Mouse (Mus musculus) embryonic facial prominence, embryonic 14.5 days (tissue): ENCODE results near the gene Pex1. TPM values are rescaled to one million over a fixed set of nuclear protein-coding genes. Genes with fewer than 3 reads are reported as not detected.
A peak's percentile ranks its signal among the peaks of the same experiment; 100 is the strongest.
"Not testable (repeated sequence)": the region's sequence is repeated elsewhere in the genome, so short reads cannot be mapped to it uniquely, and the experiment has no call there.

ENCODE experiments used
- ATAC-seq: fragments of 200-750 bp; cut with Nextera tagmentation; 2 replicates; pipeline ENCODE4 v1.8.0; 2017; ENCODE audit warnings: low read depth, moderate number of reproducible peaks, moderate TSS enrichment
- DNase-seq: peaks from one replicate; pipeline ENCODE4 v3.0.0-alpha.2; 2015; ENCODE audit warnings: low spot score
- H3K27ac ChIP-seq: fragments of 300-500 bp; sonication (generic); replicated peaks from 2 replicates; pipeline ENCODE4 v1.5.1; 2014; ENCODE audit warnings: low read depth, mild to moderate bottlenecking, low read length, moderate library complexity
- H3K27me3 ChIP-seq: fragments of 300-500 bp; sonication (generic); replicated peaks from 2 replicates; pipeline ENCODE4 v1.6.1; 2014; ENCODE audit warnings: low read length; ENCODE audit not compliant: control insufficient read depth, insufficient read depth
- H3K36me3 ChIP-seq: fragments of 300-500 bp; sonication (generic); 2 replicates; pipeline ENCODE4 v1.6.1; 2014; ENCODE audit warnings: low read length, mixed read lengths; ENCODE audit not compliant: control insufficient read depth, insufficient read depth
- H3K4me1 ChIP-seq: fragments of 300-500 bp; sonication (generic); 2 replicates; pipeline ENCODE4 v1.6.1; 2014; ENCODE audit warnings: antibody characterized with exemption, low read length; ENCODE audit not compliant: control insufficient read depth, insufficient read depth
- H3K4me2 ChIP-seq: fragments of 300-500 bp; sonication (generic); 2 replicates; pipeline ENCODE4 v1.6.1; 2014; ENCODE audit warnings: low read depth, mild to moderate bottlenecking, low read length, moderate library complexity, mixed read lengths
- H3K4me3 ChIP-seq: fragments of 300-500 bp; sonication (generic); 2 replicates; pipeline ENCODE4 v1.5.1; 2014; ENCODE audit warnings: low read depth, mild to moderate bottlenecking, low read length
- H3K9ac ChIP-seq: fragments of 300-500 bp; sonication (generic); 2 replicates; pipeline ENCODE4 v1.6.1; 2014; ENCODE audit warnings: low read depth, mild to moderate bottlenecking, low read length, moderate library complexity, mixed read lengths
- H3K9me3 ChIP-seq: fragments of 300-500 bp; sonication (generic); 2 replicates; pipeline ENCODE4 v1.6.1; 2016; ENCODE audit warnings: low read length; ENCODE audit not compliant: control insufficient read depth
- WGBS: fragments of 180-500 bp; shearing (Covaris S2); extraction: QIAGEN DNeasy Blood & Tissue Kit; methylation state at CpG from one replicate; pipeline ENCODE4 v1.1.7; 2014; 5-methylcytosine and 5-hydroxymethylcytosine counted together
- polyA plus RNA-seq: library from polyadenylated mRNA; unstranded; fragments of >200 nt; fragmentation: Nextera tagmentation; extraction: Ambion mirVana; gene quantifications from 2 replicates; pipeline ENCODE4 v1.2.1, GENCODE M21; 2014

The Pex1 gene
- polyA plus RNA-seq, 1 experiment from 2014 or later, result 13.0 TPM

DNA sequence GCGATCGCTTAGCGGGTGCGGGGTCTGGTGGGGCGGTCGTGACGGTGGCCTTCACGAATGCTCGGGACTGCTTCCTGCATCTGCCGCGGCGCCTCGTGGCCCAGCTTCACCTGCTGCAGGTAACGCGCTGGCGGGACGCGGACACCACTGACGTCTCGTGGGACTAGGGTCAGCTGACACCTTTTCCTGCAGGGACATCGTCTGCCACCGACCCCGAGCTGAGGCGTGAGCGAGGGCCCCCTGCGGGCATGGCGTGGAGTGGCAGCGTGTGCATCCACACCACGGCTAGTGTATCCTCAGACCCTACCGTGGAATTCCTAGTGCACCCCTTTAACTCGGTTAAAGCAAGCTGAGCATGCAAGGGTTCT lies 517 bp downstream of the Pex1 start, which contains the start of gene Rbm48:
Gene Rbm48, minus strand, starts transcription at position 187 of the 368 bp plus-strand sequence.
- Histone ChIP-seq H3K9me3 (no peaks in the 10 kb centered on the region), H3K4me3 (peak within 1 kb of the TSS; percentile 93), H3K36me3 (0 out of 2 replicates have a peak, but pooled peaks cover 8% of the 10 kb centered on the region), H3K4me2 (peak within 1 kb of the TSS; percentile 80), H3K9ac (peak within 1 kb of the TSS; percentile 75), H3K27ac (0 out of 2 replicates have a peak within 1 kb of the TSS, but pooled peaks have one; percentile 33), H3K27me3 (no peaks in the 10 kb centered on the region), H3K4me1 (peaks cover 4% of the 10 kb centered on the region; the same call in 1 of the 2 replicates)
- ATAC-seq (peak; percentile 88), DNase-seq (peak; percentile 89)
- under 1% methylated on average over 20 of the region's 31 CpGs for WGBS

DNA sequence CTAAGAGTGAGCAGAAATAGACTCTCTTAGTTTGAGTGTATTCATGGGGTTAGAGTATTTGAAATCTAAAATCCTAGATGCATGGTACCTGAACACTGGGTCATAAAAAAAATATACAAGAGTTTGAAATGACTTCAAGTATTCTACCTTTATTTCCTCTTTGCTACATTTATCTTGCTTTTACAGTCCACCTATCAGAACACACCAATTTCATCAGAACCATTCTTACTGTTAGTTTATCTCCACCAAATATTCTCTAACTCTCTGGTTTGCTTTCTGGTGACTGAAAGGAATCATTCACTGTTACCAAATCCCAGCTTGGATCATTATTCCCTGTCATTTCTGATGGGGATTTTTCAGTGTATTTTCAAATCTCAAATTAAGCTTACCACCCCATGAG lies 1.3 kb downstream of the Pex1 start:
- Histone ChIP-seq H3K27me3 (no peaks in the 10 kb centered on the region), H3K4me2 (peak overlapping the region; percentile 80)
- ATAC-seq, result no peak

DNA sequence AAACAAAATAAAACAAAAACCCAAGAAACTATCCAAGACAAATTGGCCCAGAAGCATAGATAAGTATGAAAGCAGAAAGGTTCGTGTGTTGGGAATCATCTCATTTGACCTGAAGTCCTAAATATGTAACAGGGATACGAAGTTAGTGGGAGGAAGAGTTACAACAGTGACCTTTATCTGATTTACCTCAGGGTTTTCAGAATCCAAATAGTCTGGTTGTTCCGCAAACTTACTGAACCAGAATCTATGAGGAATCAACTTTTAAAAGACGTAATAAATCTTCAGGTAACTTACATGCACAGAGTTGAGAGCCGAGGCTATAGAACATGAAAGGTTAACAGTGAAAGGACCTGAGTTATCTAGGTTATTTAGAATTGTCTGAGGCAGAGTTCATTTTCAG lies 2.9 kb downstream of the Pex1 start:
- H3K4me2 ChIP-seq, result no peak overlapping the region
- no peaks in the 10 kb centered on the region for H3K9me3 ChIP-seq
- H3K27ac ChIP-seq, result no peak overlapping the region
- 92% methylated on average over 5 of the region's 5 CpGs for WGBS
- H3K27me3 ChIP-seq, result no peaks in the 10 kb centered on the region
- no peak overlapping the region for H3K4me3 ChIP-seq
- H3K4me1 ChIP-seq, result peaks cover 4% of the 10 kb centered on the region; the same call in 1 of the 2 replicates
- DNase-seq, result no peak
- H3K9ac ChIP-seq, result no peak overlapping the region
- H3K36me3 ChIP-seq, result no peaks in the 10 kb centered on the region
- no peak for ATAC-seq

More for the DNA sequence above, 1.3 kb downstream of the Pex1 start:
- Histone ChIP-seq H3K27ac (no peak overlapping the region), H3K4me3 (peak overlapping the region; percentile 93), H3K9ac (peak overlapping the region; percentile 75; the same call in 1 of the 2 replicates), H3K9me3 (no peaks in the 10 kb centered on the region), H3K4me1 (peaks cover 4% of the 10 kb centered on the region; the same call in 1 of the 2 replicates), H3K36me3 (0 out of 2 replicates have a peak, but pooled peaks cover under 1% of the 10 kb centered on the region)
- DNase-seq, result no peak

DNA sequence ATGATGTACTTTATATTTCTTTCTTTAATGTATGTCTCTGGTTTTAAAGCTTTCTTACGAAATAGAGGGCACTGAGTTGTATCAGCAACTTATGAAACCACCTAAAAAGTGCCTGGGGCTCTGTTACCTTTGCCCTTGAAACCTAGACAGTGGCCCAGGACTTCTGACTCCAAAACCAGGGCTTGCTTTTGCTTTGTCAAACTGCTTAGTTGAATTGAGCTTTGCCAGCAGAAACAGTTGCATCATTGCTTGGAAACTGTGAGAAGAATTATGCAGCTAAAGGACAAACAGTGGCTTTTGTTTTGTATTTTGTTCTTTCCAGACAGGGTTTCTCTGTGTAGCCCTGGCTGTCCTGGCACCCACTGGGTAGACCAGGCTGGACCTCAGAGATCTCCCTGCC lies 4.4 kb downstream of the Pex1 start:
- H3K4me1 ChIP-seq, result peaks cover 2% of the 10 kb centered on the region; the same call in 1 of the 2 replicates
- ATAC-seq (no peak), DNase-seq (no peak)
- no peaks in the 10 kb centered on the region for H3K27me3 ChIP-seq
- H3K27ac ChIP-seq, result no peak overlapping the region
- no peak overlapping the region for H3K9ac ChIP-seq
- no peak overlapping the region for H3K4me3 ChIP-seq
- WGBS, result 82% methylated on average over 1 of the region's 1 CpGs
- no peaks in the 10 kb centered on the region for H3K9me3 ChIP-seq
- no peak overlapping the region for H3K4me2 ChIP-seq
- H3K36me3 ChIP-seq, result peaks cover 13% of the 10 kb centered on the region

DNA sequence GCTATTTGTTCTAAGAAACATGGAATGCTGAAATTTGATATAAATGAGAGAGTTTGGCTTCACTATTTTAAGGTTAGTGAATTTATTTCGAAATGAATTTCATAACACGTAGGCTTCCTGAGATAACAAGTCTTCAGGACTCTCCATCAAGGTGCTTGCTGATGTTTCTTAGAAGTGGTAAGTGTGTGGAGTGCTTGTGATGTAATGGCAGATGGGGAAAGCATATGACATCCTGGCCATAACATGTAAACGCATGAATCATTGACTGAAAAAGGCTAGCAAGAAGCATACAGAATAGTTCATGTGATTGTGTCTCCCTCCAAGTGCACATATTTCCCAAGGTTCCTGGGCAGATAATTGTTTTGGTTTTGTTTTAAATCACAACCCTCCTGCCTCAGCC lies 4.9 kb downstream of the Pex1 start:
- Histone ChIP-seq H3K9ac (no peak overlapping the region), H3K36me3 (peaks cover 17% of the 10 kb centered on the region), H3K27ac (no peak overlapping the region), H3K9me3 (no peaks in the 10 kb centered on the region), H3K4me3 (no peak overlapping the region), H3K4me2 (no peak overlapping the region), H3K4me1 (no peaks in the 10 kb centered on the region), H3K27me3 (no peaks in the 10 kb centered on the region)
- ATAC-seq (no peak), DNase-seq (no peak)
- WGBS, result 92% methylated on average over 3 of the region's 3 CpGs

DNA sequence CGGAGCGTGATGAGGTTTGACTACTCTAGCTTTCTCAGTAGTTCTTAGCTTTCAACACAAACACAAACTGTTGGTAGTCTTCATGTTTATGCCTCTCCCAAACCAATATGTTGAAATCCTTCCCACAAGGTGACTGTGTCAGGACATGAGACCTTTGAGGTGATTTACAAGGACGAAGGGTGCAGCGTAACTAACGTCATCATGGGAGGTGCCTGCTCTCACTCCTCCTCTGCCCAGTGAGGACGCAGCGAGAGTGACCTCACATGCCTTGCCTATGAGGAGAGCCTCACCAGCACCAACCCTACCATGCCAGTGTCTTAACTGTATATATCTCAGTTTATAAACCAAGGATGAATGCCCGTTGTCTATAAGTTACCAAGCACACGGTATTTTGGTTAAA lies 11.2 kb downstream of the Pex1 start:
- 94% methylated on average over 9 of the region's 9 CpGs for WGBS
- Histone ChIP-seq H3K27me3 (no peaks in the 10 kb centered on the region), H3K9ac (no peak overlapping the region), H3K4me3 (no peak overlapping the region), H3K9me3 (no peaks in the 10 kb centered on the region), H3K4me1 (no peaks in the 10 kb centered on the region), H3K36me3 (peaks cover 50% of the 10 kb centered on the region), H3K27ac (no peak overlapping the region), H3K4me2 (no peak overlapping the region)
- DNase-seq (no peak), ATAC-seq (no peak)

GRCm38 (mm10) chr5:3609241-3609640 lies 13.4 kb downstream of the Pex1 start:
- Histone ChIP-seq H3K27ac (no peak overlapping the region), H3K27me3 (no peaks in the 10 kb centered on the region), H3K4me2 (no peak overlapping the region), H3K36me3 (peaks cover 50% of the 10 kb centered on the region), H3K4me3 (no peak overlapping the region), H3K4me1 (no peaks in the 10 kb centered on the region), H3K9ac (no peak overlapping the region), H3K9me3 (no peaks in the 10 kb centered on the region)
- ATAC-seq (no peak), DNase-seq (no peak)
- 94% methylated on average over 7 of the region's 7 CpGs for WGBS

- not testable (repeated sequence) for H3K27ac ChIP-seq, H3K9ac ChIP-seq, DNase-seq, H3K9me3 ChIP-seq, H3K4me3 ChIP-seq, ATAC-seq, H3K27me3 ChIP-seq, H3K4me1 ChIP-seq, H3K4me2 ChIP-seq
- H3K36me3 ChIP-seq, result peaks cover 35% of the 10 kb centered on the region
- 97% methylated on average over 2 of the region's 2 CpGs for WGBS
Measured at GRCm38 (mm10) chr5:3611835-3612234, 16.0 kb downstream of the Pex1 start.

GRCm38 (mm10) chr5:3620486-3620885 lies 24.6 kb downstream of the Pex1 start:
- Histone ChIP-seq H3K36me3 (peaks cover 60% of the 10 kb centered on the region), H3K27me3 (no peaks in the 10 kb centered on the region), H3K9me3 (no peaks in the 10 kb centered on the region), H3K4me3 (no peak overlapping the region), H3K27ac (no peak overlapping the region), H3K4me1 (no peaks in the 10 kb centered on the region), H3K4me2 (no peak overlapping the region), H3K9ac (no peak overlapping the region)
- WGBS, result 87% methylated on average over 7 of the region's 7 CpGs
- ATAC-seq (no peak), DNase-seq (no peak)
